Mouse (Mus musculus): ENCODE measurements around the gene Tmem94. TPM values are rescaled to one million over a fixed set of nuclear protein-coding genes. Genes with fewer than 3 reads are reported as not detected.

The Tmem94 gene
- 33.4 and 34.5 TPM in 2 replicates for polyA plus RNA-seq (2015; fragmentation: Nextera tagmentation; extraction: Ambion mirVana)

GRCm38 (mm10) chr11:115765103-115765606, at the start of gene Tmem94:
Gene Tmem94, plus strand, starts transcription at chr11:115765433.
- Histone ChIP-seq H3K27ac (ENCODE audit: low read length) (peak within 1 kb of the TSS; percentile 91), H3K9ac (replicated peaks; ENCODE audit: low read length) (peak within 1 kb of the TSS; percentile 93), H3K36me3 (ENCODE audit: insufficient read depth, low read length) (no peaks in the 10 kb centered on the region), H3K9me3 (ENCODE audit: low read length) (no peaks in the 10 kb centered on the region), H3K4me3 (ENCODE audit: low read length) (peak within 1 kb of the TSS; percentile 92), H3K4me2 (replicated peaks; ENCODE audit: low read depth, low read length) (peak within 1 kb of the TSS; percentile 72), H3K4me1 (ENCODE audit: insufficient read depth, low read length) (peaks cover 28% of the 10 kb centered on the region), H3K27me3 (ENCODE audit: insufficient read depth, low read length) (no peaks in the 10 kb centered on the region)
- WGBS, result under 1% methylated on average over 32 of the region's 32 CpGs
- ATAC-seq (ENCODE audit: low FRiP score, low TSS enrichment), result peak; percentile 96

GRCm38 (mm10) chr11:115716410-115717338, 48.6 kb upstream of the Tmem94 start:
- 58% methylated on average over 15 of the region's 15 CpGs for WGBS
- H3K9ac ChIP-seq (replicated peaks; ENCODE audit: low read length), result no peak overlapping the region
- H3K27ac ChIP-seq (ENCODE audit: low read length), result no peak overlapping the region
- H3K27me3 ChIP-seq (ENCODE audit: insufficient read depth, low read length), result no peaks in the 10 kb centered on the region
- H3K4me1 ChIP-seq (ENCODE audit: insufficient read depth, low read length), result no peaks in the 10 kb centered on the region
- no peak overlapping the region for H3K4me3 ChIP-seq (ENCODE audit: low read length)
- H3K9me3 ChIP-seq (ENCODE audit: low read length), result no peaks in the 10 kb centered on the region
- H3K4me2 ChIP-seq (replicated peaks; ENCODE audit: low read depth, low read length), result no peak overlapping the region
- ATAC-seq (ENCODE audit: low FRiP score, low TSS enrichment), result no peak
- no peaks in the 10 kb centered on the region for H3K36me3 ChIP-seq (ENCODE audit: insufficient read depth, low read length)

GRCm38 (mm10) chr11:115717660-115718390, 47.4 kb upstream of the Tmem94 start:
- Histone ChIP-seq H3K4me1 (ENCODE audit: insufficient read depth, low read length) (0 out of 2 replicates have a peak, but pooled peaks cover 2% of the 10 kb centered on the region), H3K27me3 (ENCODE audit: insufficient read depth, low read length) (no peaks in the 10 kb centered on the region), H3K4me3 (ENCODE audit: low read length) (no peak overlapping the region), H3K9ac (replicated peaks; ENCODE audit: low read length) (no peak overlapping the region), H3K36me3 (ENCODE audit: insufficient read depth, low read length) (no peaks in the 10 kb centered on the region), H3K27ac (ENCODE audit: low read length) (no peak overlapping the region), H3K9me3 (ENCODE audit: low read length) (no peaks in the 10 kb centered on the region), H3K4me2 (replicated peaks; ENCODE audit: low read depth, low read length) (no peak overlapping the region)
- 51% methylated on average over 8 of the region's 8 CpGs for WGBS
- no peak for ATAC-seq (ENCODE audit: low FRiP score, low TSS enrichment)

GRCm38 (mm10) chr11:115722638-115723037, 42.6 kb upstream of the Tmem94 start:
- Histone ChIP-seq H3K4me3 (ENCODE audit: low read length) (peak overlapping the region; percentile 22), H3K27me3 (ENCODE audit: insufficient read depth, low read length) (no peaks in the 10 kb centered on the region), H3K4me1 (ENCODE audit: insufficient read depth, low read length) (0 out of 2 replicates have a peak, but pooled peaks cover 5% of the 10 kb centered on the region), H3K36me3 (ENCODE audit: insufficient read depth, low read length) (no peaks in the 10 kb centered on the region), H3K4me2 (replicated peaks; ENCODE audit: low read depth, low read length) (peak overlapping the region; percentile 44), H3K27ac (ENCODE audit: low read length) (no peak overlapping the region), H3K9ac (replicated peaks; ENCODE audit: low read length) (no peak overlapping the region), H3K9me3 (ENCODE audit: low read length) (no peaks in the 10 kb centered on the region)
- WGBS, result 11% methylated on average over 14 of the region's 14 CpGs
- ATAC-seq (ENCODE audit: low FRiP score, low TSS enrichment), result peak; percentile 27; the same call in 1 of the 2 replicates

- no peak for ATAC-seq (ENCODE audit: low FRiP score, low TSS enrichment)
- 72% methylated on average over 2 of the region's 2 CpGs for WGBS
- H3K4me1 ChIP-seq (ENCODE audit: insufficient read depth, low read length), result 0 out of 2 replicates have a peak, but pooled peaks cover 5% of the 10 kb centered on the region
- H3K36me3 ChIP-seq (ENCODE audit: insufficient read depth, low read length), result no peaks in the 10 kb centered on the region
- no peaks in the 10 kb centered on the region for H3K9me3 ChIP-seq (ENCODE audit: low read length)
- no peaks in the 10 kb centered on the region for H3K27me3 ChIP-seq (ENCODE audit: insufficient read depth, low read length)
- H3K27ac ChIP-seq (ENCODE audit: low read length), result no peak overlapping the region
- H3K9ac ChIP-seq (replicated peaks; ENCODE audit: low read length), result no peak overlapping the region
- no peak overlapping the region for H3K4me2 ChIP-seq (replicated peaks; ENCODE audit: low read depth, low read length)
- no peak overlapping the region for H3K4me3 ChIP-seq (ENCODE audit: low read length)
Measured at GRCm38 (mm10) chr11:115723231-115723630, 42.0 kb upstream of the Tmem94 start.

- Histone ChIP-seq H3K4me2 (replicated peaks; ENCODE audit: low read depth, low read length) (no peak overlapping the region), H3K9me3 (ENCODE audit: low read length) (no peaks in the 10 kb centered on the region), H3K4me3 (ENCODE audit: low read length) (no peak overlapping the region), H3K27ac (ENCODE audit: low read length) (no peak overlapping the region), H3K4me1 (ENCODE audit: insufficient read depth, low read length) (no peaks in the 10 kb centered on the region), H3K27me3 (ENCODE audit: insufficient read depth, low read length) (no peaks in the 10 kb centered on the region), H3K9ac (replicated peaks; ENCODE audit: low read length) (no peak overlapping the region), H3K36me3 (ENCODE audit: insufficient read depth, low read length) (no peaks in the 10 kb centered on the region)
- ATAC-seq (ENCODE audit: low FRiP score, low TSS enrichment), result no peak
- 61% methylated on average over 11 of the region's 11 CpGs for WGBS
Measured at GRCm38 (mm10) chr11:115734041-115734686, 31.1 kb upstream of the Tmem94 start.

GRCm38 (mm10) chr11:115737608-115738208, 27.5 kb upstream of the Tmem94 start:
- Histone ChIP-seq H3K4me1 (ENCODE audit: insufficient read depth, low read length) (no peaks in the 10 kb centered on the region), H3K4me3 (ENCODE audit: low read length) (no peak overlapping the region), H3K27ac (ENCODE audit: low read length) (no peak overlapping the region), H3K9ac (replicated peaks; ENCODE audit: low read length) (no peak overlapping the region), H3K4me2 (replicated peaks; ENCODE audit: low read depth, low read length) (no peak overlapping the region), H3K27me3 (ENCODE audit: insufficient read depth, low read length) (no peaks in the 10 kb centered on the region), H3K36me3 (ENCODE audit: insufficient read depth, low read length) (no peaks in the 10 kb centered on the region), H3K9me3 (ENCODE audit: low read length) (no peaks in the 10 kb centered on the region)
- WGBS, result 66% methylated on average over 10 of the region's 10 CpGs
- ATAC-seq (ENCODE audit: low FRiP score, low TSS enrichment), result no peak

- Histone ChIP-seq H3K27ac (ENCODE audit: low read length) (no peak overlapping the region), H3K9ac (replicated peaks; ENCODE audit: low read length) (no peak overlapping the region)
- ATAC-seq (ENCODE audit: low FRiP score, low TSS enrichment), result no peak
Measured at GRCm38 (mm10) chr11:115738275-115738885, 26.9 kb upstream of the Tmem94 start.

GRCm38 (mm10) chr11:115741070-115741469, 24.2 kb upstream of the Tmem94 start:
- WGBS, result 78% methylated on average over 11 of the region's 11 CpGs

More at GRCm38 (mm10) chr11:115738275-115738885, 26.9 kb upstream of the Tmem94 start:
- H3K4me3 ChIP-seq (ENCODE audit: low read length), result no peak overlapping the region
- H3K27me3 ChIP-seq (ENCODE audit: insufficient read depth, low read length), result no peaks in the 10 kb centered on the region
- no peaks in the 10 kb centered on the region for H3K4me1 ChIP-seq (ENCODE audit: insufficient read depth, low read length)
- no peaks in the 10 kb centered on the region for H3K9me3 ChIP-seq (ENCODE audit: low read length)
- H3K4me2 ChIP-seq (replicated peaks; ENCODE audit: low read depth, low read length), result no peak overlapping the region
- 22% methylated on average over 13 of the region's 13 CpGs for WGBS
- no peaks in the 10 kb centered on the region for H3K36me3 ChIP-seq (ENCODE audit: insufficient read depth, low read length)

More at GRCm38 (mm10) chr11:115741070-115741469, 24.2 kb upstream of the Tmem94 start:
- no peak for ATAC-seq (ENCODE audit: low FRiP score, low TSS enrichment)
- Histone ChIP-seq H3K4me3 (ENCODE audit: low read length) (no peak overlapping the region), H3K36me3 (ENCODE audit: insufficient read depth, low read length) (no peaks in the 10 kb centered on the region), H3K27me3 (ENCODE audit: insufficient read depth, low read length) (no peaks in the 10 kb centered on the region), H3K4me2 (replicated peaks; ENCODE audit: low read depth, low read length) (no peak overlapping the region), H3K27ac (ENCODE audit: low read length) (no peak overlapping the region), H3K9me3 (ENCODE audit: low read length) (no peaks in the 10 kb centered on the region), H3K9ac (replicated peaks; ENCODE audit: low read length) (no peak overlapping the region), H3K4me1 (ENCODE audit: insufficient read depth, low read length) (no peaks in the 10 kb centered on the region)

Data from kidney, embryonic 16.5 days (tissue).